Mouse (Mus musculus) liver, embryonic 12.5 days (tissue): Measurements from ENCODE around the gene Naaladl2. TPM values are rescaled to one million over a fixed set of nuclear protein-coding genes. Genes with fewer than 3 reads are reported as not detected.

ENCODE experiments used
- ATAC-seq: fragments of 200-750 bp; cut with Nextera tagmentation; 2 replicates; pipeline ENCODE4 v1.8.0; 2017; ENCODE audit warnings: moderate number of reproducible peaks, mild to moderate bottlenecking, moderate library complexity
- H3K27ac ChIP-seq: fragments of 300-500 bp; sonication (generic); 2 replicates; pipeline ENCODE4 v1.5.1; 2016; ENCODE audit warnings: mild to moderate bottlenecking
- H3K27me3 ChIP-seq: fragments of 300-500 bp; sonication (generic); replicated peaks from 2 replicates; pipeline ENCODE4 v1.6.1; 2016; ENCODE audit warnings: mild to moderate bottlenecking, moderate library complexity
- H3K36me3 ChIP-seq: fragments of 300-500 bp; sonication (generic); 2 replicates; pipeline ENCODE4 v1.6.1; 2016; ENCODE audit warnings: mild to moderate bottlenecking, moderate library complexity
- H3K4me1 ChIP-seq: fragments of 300-500 bp; sonication (generic); 2 replicates; pipeline ENCODE4 v1.6.1; 2016
- H3K4me2 ChIP-seq: fragments of 300-500 bp; sonication (generic); 2 replicates; pipeline ENCODE4 v1.6.1; 2016; ENCODE audit warnings: mild to moderate bottlenecking, moderate library complexity
- H3K4me3 ChIP-seq: fragments of 300-500 bp; sonication (generic); 2 replicates; pipeline ENCODE4 v1.5.1; 2016; ENCODE audit warnings: mild to moderate bottlenecking, moderate library complexity
- H3K9ac ChIP-seq: fragments of 300-500 bp; sonication (generic); 2 replicates; pipeline ENCODE4 v1.6.1; 2016; ENCODE audit warnings: mild to moderate bottlenecking, moderate library complexity
- H3K9me3 ChIP-seq: fragments of 300-500 bp; sonication (generic); replicated peaks from 2 replicates; pipeline ENCODE4 v1.6.1; 2016; ENCODE audit warnings: mild to moderate bottlenecking, moderate library complexity
- WGBS: fragments of 180-500 bp; shearing (Covaris S2); methylation state at CpG from one replicate; pipeline ENCODE4 v1.1.7; 2016; ENCODE audit not compliant: insufficient replicate concordance; 5-methylcytosine and 5-hydroxymethylcytosine counted together
- polyA plus RNA-seq: library from polyadenylated mRNA; unstranded; fragments of >200 nt; fragmentation: Nextera tagmentation; extraction: Ambion mirVana; gene quantifications from 2 replicates; pipeline ENCODE4 v1.2.1, GENCODE M21; 2016

The Naaladl2 gene
- polyA plus RNA-seq: 0.25 TPM in 2 replicates

DNA sequence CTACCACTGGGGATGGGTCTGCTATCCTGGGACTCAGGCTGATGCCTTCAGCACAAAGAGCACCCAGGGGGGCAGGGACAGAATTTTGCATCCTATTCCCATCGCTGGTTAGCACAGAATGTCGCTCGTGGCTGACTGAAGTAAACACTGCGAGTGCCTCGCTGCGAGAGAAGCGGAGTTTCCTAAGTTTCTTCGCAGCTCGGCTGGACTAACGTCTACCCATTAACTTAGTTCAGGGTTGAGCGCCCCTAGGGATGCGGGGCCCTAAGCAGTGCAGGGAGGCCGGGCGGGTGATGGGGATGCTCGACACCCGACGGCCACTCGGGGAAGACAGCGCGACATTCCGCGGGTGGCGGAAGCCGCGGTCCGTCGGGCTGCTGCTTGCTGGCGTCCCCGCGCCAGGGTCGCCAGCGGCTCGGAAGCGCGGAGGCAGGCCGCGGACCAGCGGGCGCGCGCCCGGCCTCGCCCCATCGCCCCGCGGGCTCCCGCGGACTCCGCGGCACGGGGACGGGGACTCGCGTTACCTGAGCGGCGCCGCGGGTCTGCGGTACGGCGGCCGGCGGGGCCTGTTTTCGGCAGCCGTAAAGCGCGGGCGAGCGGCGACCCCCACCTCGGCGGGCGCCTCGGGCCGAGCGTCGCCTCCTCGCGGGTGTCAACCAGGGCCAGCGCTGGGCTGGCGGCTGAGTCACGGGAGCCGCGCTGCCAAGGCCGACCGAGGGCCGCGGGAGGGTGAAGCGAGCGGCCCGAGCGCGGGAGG lies at the start of gene Naaladl2:
TSS of gene Naaladl2 (minus strand) at position 707 of the 757 bp plus-strand sequence.
- Histone ChIP-seq H3K4me3 (peak within 1 kb of the TSS; percentile 49), H3K27me3 (peaks cover 35% of the 10 kb centered on the region), H3K9ac (0 out of 2 replicates have a peak within 1 kb of the TSS, but pooled peaks have one; percentile 31), H3K36me3 (no peaks in the 10 kb centered on the region), H3K9me3 (no peaks in the 10 kb centered on the region), H3K27ac (no peak within 1 kb of the TSS), H3K4me1 (no peaks in the 10 kb centered on the region), H3K4me2 (peak within 1 kb of the TSS; percentile 67)
- WGBS: under 1% methylated on average over 49 of the region's 93 CpGs
- no peak for ATAC-seq

DNA sequence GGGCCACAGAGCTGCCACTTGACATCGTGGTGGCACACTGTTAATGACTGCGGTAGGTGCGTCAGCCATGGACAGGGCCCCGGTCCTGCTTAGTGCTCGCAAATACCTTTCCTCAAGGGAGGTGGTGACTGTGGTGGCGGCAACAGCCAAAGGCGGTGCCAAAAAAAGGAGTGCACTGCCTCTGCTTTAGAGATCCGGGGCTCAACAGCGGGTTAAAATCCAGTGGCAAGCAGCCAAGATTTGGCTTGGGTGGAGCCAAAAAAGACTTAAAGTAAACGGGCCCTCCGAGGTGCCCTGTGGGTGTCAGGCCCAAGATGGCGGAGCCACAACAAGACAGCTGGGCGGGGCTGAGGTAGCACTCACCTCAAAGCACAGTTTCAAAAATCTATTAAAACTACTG lies 7.7 kb upstream of the Naaladl2 start:
- Histone ChIP-seq H3K4me3 (no peak overlapping the region), H3K4me2 (no peak overlapping the region), H3K9ac (no peak overlapping the region), H3K36me3 (no peaks in the 10 kb centered on the region), H3K27ac (no peak overlapping the region), H3K9me3 (peaks cover 17% of the 10 kb centered on the region; the same call in 1 of the 2 replicates), H3K4me1 (no peaks in the 10 kb centered on the region), H3K27me3 (no peaks in the 10 kb centered on the region)
- WGBS: 79% methylated on average over 13 of the region's 13 CpGs
- no peak for ATAC-seq

DNA sequence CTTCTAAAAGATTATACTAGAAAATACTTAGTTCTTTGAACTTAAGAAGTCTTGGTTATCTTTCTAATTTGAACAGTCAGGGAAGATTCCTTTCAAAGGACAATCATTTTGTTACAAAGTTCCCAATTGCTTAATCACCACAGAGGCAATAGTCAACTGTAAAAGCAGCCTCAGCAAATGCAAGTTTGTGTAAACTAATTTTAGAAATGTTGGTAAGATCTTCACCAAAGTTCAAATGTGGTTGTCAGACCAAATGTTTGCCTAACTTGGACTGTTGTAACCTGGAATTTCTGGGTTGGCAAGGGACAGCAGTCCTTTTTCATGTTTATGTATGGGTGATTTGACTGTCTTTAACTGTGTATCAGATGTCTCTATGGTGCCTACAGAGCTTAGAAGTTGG lies 3.2 kb upstream of the Naaladl2 start:
- no peak overlapping the region for H3K4me2 ChIP-seq
- no peak overlapping the region for H3K4me3 ChIP-seq
- ATAC-seq: no peak
- peaks cover 7% of the 10 kb centered on the region; the same call in 1 of the 2 replicates for H3K9me3 ChIP-seq
- no peaks in the 10 kb centered on the region for H3K36me3 ChIP-seq
- H3K4me1 ChIP-seq: no peaks in the 10 kb centered on the region
- peaks cover 30% of the 10 kb centered on the region for H3K27me3 ChIP-seq
- no peak overlapping the region for H3K27ac ChIP-seq
- no peak overlapping the region for H3K9ac ChIP-seq

DNA sequence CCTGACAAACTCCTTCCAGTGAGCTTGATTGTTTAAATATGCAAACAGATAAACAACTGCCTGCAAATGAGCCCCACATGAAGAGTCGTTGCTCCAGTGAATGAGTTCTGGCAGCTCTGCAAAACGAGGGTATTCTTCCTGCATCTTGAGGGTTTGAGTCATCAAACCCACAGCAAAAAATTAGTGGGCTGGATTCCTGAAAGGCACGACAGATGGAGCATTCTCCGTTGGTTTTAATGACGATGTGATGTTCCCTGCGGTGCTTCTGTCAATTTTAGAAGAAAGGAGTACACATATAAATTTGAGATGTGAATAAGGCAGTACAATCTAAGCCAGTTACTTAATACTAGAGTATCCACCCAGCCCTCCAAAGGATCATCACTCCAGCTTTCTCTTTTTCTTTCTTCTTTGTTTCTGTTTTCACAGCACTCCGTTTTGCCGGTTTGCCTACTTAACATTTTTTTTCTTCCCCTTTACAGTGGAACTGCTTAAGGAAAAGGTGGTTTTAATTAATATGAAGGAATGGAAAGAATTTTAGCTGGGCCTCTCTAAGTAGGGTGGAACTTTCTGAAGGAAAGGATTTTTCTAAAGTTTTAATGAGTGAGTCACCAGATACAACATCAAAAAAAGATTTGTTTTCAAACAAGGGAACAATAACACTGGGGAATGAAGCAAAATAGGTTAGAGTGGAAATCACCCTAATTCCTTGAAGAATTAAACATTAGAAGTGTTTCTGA lies 1.1 kb upstream of the Naaladl2 start:
- Histone ChIP-seq H3K4me1 (no peaks in the 10 kb centered on the region), H3K9ac (no peak overlapping the region), H3K4me2 (no peak overlapping the region), H3K9me3 (no peaks in the 10 kb centered on the region; the same call in 1 of the 2 replicates), H3K27me3 (peaks cover 35% of the 10 kb centered on the region), H3K36me3 (no peaks in the 10 kb centered on the region), H3K4me3 (no peak overlapping the region), H3K27ac (no peak overlapping the region)
- WGBS: 22% methylated on average over 8 of the region's 8 CpGs
- no peak for ATAC-seq

DNA sequence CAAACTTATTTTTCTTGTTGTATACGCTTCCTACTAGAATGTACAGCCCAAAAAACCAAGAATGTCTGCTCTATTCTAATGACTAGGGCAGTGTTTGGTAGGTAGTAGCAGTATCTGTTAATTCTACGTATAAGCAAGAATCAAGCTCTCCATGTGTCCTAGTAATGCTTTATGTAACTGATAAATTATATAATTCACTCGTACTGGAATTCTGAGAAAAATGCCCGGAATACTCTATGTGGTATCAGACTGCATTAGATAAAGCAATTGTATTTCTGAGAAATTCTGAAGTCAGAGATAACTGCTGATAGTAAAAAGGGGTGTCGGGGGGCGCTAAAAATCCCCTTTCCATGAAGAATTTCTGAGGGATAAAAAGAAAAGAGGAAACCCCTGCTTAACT lies 950 bp downstream of the Naaladl2 start:
- Histone ChIP-seq H3K9me3 (no peaks in the 10 kb centered on the region), H3K27ac (no peak overlapping the region), H3K36me3 (no peaks in the 10 kb centered on the region), H3K4me2 (peak overlapping the region; percentile 67), H3K4me3 (peak overlapping the region; percentile 49; the same call in 1 of the 2 replicates), H3K27me3 (peaks cover 35% of the 10 kb centered on the region), H3K9ac (no peak overlapping the region), H3K4me1 (no peaks in the 10 kb centered on the region)
- no peak for ATAC-seq
- 36% methylated on average over 6 of the region's 6 CpGs for WGBS

DNA sequence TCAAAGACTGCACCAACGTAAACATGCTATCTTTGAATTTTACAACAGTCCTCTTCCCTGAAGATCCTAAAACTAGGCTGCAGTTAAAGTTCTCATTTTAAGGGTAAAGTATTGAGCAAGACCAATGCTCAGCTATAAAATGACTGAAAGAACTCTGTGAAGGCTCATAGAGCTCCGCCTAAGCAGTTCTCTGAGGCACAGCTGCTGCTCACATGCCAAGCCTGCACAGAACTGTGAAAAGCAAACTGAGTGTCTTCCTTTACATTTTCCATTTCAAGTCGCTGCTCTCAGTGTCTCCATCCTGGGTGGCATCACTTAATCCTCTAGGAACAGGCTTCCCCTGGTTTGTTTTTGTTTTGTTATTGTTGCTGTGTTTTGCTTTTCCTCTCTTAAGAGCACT lies 12.2 kb downstream of the Naaladl2 start:
- no peak overlapping the region for H3K9ac ChIP-seq
- H3K9me3 ChIP-seq: no peaks in the 10 kb centered on the region
- ATAC-seq: no peak
- H3K4me3 ChIP-seq: no peak overlapping the region
- H3K4me1 ChIP-seq: no peaks in the 10 kb centered on the region
- no peak overlapping the region for H3K4me2 ChIP-seq
- no peaks in the 10 kb centered on the region for H3K27me3 ChIP-seq
- 46% methylated on average over 3 of the region's 3 CpGs for WGBS
- H3K36me3 ChIP-seq: no peaks in the 10 kb centered on the region
- H3K27ac ChIP-seq: no peak overlapping the region

DNA sequence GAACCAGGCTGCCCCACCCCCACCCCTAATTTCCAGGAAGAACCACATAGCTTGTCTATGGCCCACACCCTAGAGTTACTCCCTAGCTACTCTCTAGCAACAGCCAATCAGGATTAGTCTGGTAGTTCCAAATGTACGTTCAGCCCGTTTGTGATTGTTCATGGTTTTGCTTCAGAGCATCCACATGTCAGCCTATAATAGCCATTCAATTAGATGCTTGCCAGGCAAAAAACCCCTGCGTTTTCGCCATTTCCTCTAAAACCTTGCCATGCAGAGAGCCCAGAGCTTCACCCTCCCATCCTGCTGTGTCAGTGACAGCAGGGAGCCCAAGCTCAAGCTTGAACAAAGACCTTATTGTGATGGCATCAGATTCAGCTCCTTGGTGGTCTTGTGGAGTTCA lies 16.2 kb downstream of the Naaladl2 start:
- ATAC-seq: no peak
- H3K4me2 ChIP-seq: no peak overlapping the region
- 46% methylated on average over 4 of the region's 4 CpGs for WGBS
- no peaks in the 10 kb centered on the region for H3K4me1 ChIP-seq
- H3K36me3 ChIP-seq: no peaks in the 10 kb centered on the region
- no peaks in the 10 kb centered on the region for H3K9me3 ChIP-seq
- no peaks in the 10 kb centered on the region for H3K27me3 ChIP-seq
- no peak overlapping the region for H3K27ac ChIP-seq
- no peak overlapping the region for H3K9ac ChIP-seq
- H3K4me3 ChIP-seq: no peak overlapping the region

DNA sequence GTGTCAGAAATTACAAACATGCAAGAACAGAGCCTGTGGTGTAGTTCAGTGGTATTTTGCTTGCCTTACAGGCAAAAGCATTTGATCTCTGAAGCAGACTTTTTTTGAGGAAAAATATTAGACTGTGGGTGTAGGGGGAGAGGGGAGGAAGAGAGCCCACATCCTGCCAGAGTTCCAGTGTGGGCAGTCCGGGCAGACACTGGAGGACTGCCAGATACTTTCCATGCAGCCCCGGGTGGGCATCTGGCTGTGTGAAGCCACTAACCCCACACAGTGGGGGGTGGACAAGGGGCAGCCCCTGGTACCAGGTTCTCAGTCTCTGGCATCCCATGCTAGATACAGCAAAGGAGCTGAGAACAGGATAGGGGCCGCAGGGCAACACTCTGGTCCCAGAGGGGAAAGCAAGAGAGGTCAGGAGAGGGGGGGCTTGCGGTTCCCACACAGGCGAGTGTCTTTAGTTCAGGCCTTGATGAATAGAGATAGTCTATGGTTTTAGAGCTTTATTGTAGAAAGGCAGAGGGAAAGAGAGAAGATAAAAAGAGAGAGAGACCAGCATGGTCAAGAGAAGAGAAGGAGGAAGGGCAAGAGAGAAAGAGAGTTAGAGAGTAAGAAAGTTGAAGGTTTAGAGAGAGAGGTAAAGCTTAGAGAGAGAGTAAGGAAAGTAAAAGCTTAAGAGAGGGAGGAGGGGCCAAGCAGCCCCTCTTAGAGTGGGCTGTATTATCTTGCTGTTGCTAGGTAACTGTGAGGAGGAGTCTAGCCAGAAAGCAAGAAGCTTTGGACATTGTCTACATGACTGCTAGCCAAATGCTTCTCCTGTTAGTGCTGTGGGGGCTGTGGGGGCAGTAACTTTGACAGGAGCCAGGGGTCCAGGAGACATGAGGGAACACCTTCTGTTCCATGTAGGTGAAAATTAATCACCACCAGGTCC lies 18.9 kb downstream of the Naaladl2 start:
- no peaks in the 10 kb centered on the region for H3K9me3 ChIP-seq
- H3K4me2 ChIP-seq: no peak overlapping the region
- H3K4me3 ChIP-seq: no peak overlapping the region
- H3K36me3 ChIP-seq: no peaks in the 10 kb centered on the region
- no peaks in the 10 kb centered on the region for H3K4me1 ChIP-seq
- 47% methylated on average over 5 of the region's 5 CpGs for WGBS
- H3K27ac ChIP-seq: no peak overlapping the region
- no peak overlapping the region for H3K9ac ChIP-seq
- no peaks in the 10 kb centered on the region for H3K27me3 ChIP-seq
- ATAC-seq: no peak

DNA sequence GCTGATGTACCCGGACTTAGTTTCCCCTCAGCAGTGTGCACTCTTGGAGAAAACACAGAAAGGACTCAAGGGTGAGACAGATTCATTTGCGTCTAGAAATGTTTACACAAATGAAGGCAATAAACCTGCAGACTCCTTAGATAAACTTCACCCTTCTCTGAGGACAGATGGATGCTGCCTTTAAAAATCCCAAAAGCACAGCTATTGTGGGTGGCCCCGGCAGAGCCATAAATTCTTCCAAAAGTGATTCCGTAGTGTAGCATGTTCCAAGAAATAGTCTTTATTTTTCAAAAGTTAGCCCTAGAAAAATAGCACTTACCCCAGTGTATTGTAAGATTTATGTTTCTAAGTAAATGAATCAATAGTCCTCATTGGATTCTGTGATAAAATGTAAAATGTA lies 31.0 kb downstream of the Naaladl2 start:
- no peaks in the 10 kb centered on the region for H3K4me1 ChIP-seq
- H3K36me3 ChIP-seq: no peaks in the 10 kb centered on the region
- WGBS: 77% methylated on average over 4 of the region's 4 CpGs
- ATAC-seq: no peak
- H3K9ac ChIP-seq: no peak overlapping the region
- H3K4me3 ChIP-seq: no peak overlapping the region
- no peaks in the 10 kb centered on the region for H3K9me3 ChIP-seq
- H3K4me2 ChIP-seq: no peak overlapping the region
- no peaks in the 10 kb centered on the region for H3K27me3 ChIP-seq
- H3K27ac ChIP-seq: no peak overlapping the region

DNA sequence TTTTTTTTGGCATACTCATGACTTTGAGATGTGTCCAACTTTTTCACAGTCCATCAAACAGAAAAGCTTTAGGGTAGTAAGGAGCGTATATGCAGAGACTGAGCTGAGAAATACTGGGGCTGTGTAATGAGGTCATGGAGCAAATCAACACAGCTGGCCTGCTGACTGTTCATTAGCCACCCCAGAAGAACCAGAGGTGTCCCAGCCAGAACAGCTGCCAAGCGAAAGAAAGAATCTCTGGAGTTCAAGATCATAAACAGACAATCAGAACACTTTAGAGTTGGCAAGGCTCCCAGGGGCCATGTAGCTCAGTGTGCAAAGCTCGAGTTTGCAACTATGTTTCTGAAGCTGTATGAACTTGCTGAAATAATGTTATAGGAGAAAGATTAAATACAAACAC lies 35.1 kb downstream of the Naaladl2 start:
- Histone ChIP-seq H3K9me3 (no peaks in the 10 kb centered on the region), H3K4me2 (no peak overlapping the region), H3K36me3 (no peaks in the 10 kb centered on the region), H3K27ac (no peak overlapping the region), H3K27me3 (no peaks in the 10 kb centered on the region), H3K4me3 (no peak overlapping the region), H3K4me1 (no peaks in the 10 kb centered on the region), H3K9ac (no peak overlapping the region)
- 48% methylated on average over 3 of the region's 3 CpGs for WGBS
- no peak for ATAC-seq

DNA sequence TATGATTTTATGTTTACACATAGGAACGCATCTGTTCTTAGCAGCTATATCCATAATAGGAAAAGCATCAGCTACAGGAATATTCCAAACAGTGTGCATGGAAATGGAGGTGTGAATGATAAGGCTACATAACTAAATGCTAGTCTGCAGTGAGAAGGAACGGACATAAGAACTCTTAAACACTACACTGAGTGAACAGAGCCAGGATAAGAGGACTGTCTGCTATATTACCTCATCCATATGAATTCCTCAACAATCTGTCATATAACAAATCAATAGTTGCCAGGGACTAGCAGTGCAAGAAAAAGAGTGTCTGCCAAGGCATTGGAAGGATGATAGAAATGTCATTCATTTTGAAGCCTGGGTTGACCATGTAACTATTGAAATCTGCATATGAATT lies 51.1 kb downstream of the Naaladl2 start:
- Histone ChIP-seq H3K9ac (no peak overlapping the region), H3K4me1 (no peaks in the 10 kb centered on the region), H3K27me3 (no peaks in the 10 kb centered on the region), H3K36me3 (no peaks in the 10 kb centered on the region), H3K4me3 (no peak overlapping the region), H3K4me2 (no peak overlapping the region), H3K27ac (no peak overlapping the region), H3K9me3 (no peaks in the 10 kb centered on the region)
- WGBS: 71% methylated on average over 2 of the region's 2 CpGs
- no peak for ATAC-seq

DNA sequence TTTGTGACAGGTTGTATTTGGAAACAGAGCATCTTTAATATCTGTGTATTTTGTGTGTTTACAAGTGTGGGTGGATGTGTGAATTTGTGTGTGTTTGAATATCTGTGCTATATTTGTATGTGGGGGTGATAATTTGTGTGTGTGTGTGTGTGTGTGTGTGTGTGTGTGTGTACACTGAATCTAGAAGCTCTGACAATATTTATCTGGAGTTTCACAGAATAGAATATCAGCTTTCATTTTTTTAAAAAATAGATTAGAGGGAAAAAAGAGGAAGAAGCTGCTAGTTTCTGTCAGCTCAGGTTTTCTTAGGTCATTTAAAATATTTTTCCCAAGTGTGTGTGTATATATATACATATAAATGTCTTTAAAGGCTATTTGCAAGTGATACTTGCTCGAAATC lies 68.3 kb downstream of the Naaladl2 start:
- 55% methylated on average over 1 of the region's 1 CpGs for WGBS
- no peak for ATAC-seq
- Histone ChIP-seq H3K9ac (no peak overlapping the region), H3K4me3 (no peak overlapping the region), H3K9me3 (no peaks in the 10 kb centered on the region), H3K27ac (no peak overlapping the region), H3K4me1 (no peaks in the 10 kb centered on the region), H3K27me3 (no peaks in the 10 kb centered on the region), H3K36me3 (no peaks in the 10 kb centered on the region), H3K4me2 (no peak overlapping the region)
